Mouse (Mus musculus) skeletal muscle tissue, postnatal 0 days (tissue): ENCODE data around the gene Dhtkd1. TPM values are rescaled to one million over a fixed set of nuclear protein-coding genes. Genes with fewer than 3 reads are reported as not detected.

Experiments used
- polyA plus RNA-seq: library from polyadenylated mRNA; unstranded; fragments of >200 nt; fragmentation: Nextera tagmentation; extraction: Ambion mirVana; gene quantifications from 2 replicates; pipeline ENCODE4 v1.2.1, GENCODE M21; 2015

The Dhtkd1 gene
- 0.90 TPM in 2 replicates for polyA plus RNA-seq

DNA sequence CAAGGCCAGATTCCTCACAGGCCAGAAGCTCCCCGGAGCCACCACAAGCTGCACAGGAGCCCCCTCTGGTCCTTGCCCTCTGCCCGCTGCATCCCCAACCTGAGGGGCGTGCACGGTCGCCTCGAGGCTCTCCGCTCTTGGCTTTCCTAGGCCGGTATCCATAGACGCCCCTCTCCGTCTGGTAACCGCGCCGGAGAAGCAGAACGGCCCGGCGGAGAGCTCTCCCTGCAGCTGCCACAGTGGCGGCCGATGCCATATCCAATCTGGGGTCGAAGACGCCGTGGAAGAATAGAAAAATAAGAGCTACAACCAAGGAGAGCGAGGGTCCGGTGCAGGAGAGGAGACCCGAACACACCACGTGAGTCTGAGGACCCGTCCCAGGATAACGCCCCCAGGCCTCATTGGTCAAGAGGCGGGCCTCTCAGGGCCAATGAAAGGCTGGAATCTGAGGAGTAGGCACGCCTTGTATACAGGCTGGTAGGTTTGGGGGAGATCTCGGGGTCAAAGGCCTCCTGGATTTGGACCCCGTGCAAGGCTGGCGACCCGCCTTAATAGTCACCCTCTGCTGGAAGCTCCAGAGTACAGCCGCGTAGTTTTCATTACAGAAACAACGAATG is at the start of gene Dhtkd1:
Gene Dhtkd1, minus strand, starts transcription at position 377 of the 617 bp plus-strand sequence.

DNA sequence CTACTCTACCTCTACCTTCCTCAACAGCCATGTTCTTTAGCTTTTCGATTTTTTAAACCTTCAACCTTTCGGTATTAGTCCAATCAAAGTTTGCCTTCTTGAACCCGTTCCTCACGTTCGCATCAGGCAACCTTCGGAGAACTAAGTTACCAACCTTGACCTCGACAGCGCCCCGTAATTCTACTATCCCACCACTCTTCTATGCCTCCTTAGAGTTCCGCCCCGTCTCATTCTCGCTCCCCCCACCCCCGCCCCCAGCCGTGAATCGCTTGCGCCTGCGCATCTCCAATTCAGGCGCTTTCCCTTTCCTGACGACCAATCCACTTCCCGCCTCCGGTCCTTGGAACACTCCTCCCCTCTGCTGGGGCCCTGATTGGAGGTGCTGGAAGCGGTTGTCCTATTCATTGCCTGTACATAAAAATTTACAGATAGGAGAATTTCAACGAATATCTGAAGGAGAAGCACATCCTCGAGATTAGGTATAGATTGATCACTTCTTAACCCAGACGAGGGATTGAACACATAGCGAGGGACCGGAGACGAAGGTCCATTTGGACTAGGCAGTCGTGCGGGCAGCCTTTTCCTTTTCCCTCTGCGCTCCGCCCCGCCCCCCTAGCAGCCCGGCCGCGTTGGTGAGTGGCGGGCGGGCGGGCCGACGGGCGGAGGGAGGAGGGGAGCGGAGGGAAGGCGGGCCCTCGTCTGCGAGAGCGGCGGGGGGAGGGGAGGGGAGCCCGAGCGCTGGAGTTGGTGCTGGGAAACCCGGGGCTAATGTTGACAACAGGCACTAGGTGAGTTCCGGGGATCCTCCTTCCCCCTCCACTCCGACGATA is 8.4 kb upstream of the Dhtkd1 start, which contains the start of gene Upf2:
Gene Upf2, plus strand, starts transcription at position 704 of the 830 bp plus-strand sequence.

DNA sequence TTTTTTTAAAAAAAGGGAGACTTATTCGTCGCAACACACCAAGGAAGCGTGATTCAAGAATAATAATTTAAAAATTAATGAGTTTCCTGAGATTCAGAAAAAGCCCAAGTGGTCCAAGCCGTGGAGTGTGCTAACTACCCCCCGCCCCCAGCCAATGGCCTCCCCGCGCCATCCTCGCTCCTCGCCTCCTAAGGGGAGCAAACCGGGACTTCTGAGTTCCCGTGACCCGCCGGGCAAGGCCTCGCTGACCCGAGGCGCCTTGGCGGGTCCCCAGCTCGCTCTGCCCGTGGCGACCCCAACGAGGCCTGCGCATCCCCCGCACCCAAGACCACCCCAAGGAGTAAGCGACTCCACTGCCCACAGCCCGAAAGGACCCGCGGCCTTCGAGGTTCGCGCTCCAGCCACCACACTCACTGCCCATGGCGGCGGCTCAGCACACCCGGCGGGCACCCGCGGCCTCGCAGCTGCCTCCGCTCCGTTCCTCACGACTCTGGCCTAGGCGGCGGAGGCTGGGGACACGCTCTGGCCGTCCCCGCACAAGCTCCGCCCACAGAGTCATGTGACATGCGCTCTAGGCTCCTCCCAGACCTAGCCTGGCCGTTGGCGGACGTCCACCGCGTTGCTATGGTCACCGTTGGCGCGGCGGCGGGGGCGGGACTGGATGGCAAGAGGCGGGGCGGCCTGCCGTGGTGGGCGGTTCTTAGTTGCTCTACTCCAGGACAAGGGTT is 47.6 kb downstream of the Dhtkd1 start, which contains the start of gene Sec61a2:
Gene Sec61a2, minus strand, starts transcription at position 590 of the 728 bp plus-strand sequence.

DNA sequence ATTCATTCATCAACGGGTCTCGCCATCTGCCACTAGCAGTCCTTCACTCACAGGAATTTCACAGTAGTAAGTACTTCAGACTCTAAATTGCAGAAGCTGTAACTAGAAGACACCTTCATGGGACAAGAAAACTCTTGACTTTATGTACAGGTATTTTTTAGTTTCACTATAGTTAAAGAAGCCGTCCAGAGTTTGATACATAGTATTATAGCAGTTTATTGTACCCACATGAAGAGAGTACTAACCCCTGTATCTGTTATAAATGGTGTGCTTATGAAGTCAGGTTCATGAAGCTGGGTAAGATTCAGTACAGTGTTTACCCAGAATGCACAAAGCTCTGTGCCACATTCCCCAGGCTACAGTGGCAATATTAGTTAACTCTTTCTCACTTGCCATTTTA is 79.8 kb downstream of the Dhtkd1 start, which contains the start of gene Gm13199:
Gene Gm13199, minus strand, starts transcription at position 101 of the 400 bp plus-strand sequence.

Other genes with a start within 250 kb of the Dhtkd1 start
- gene Camk1d, start 228.3 kb downstream of the Dhtkd1 start, polyA plus RNA-seq = 1.4 and 2.1 TPM in 2 replicates
- 16.7 and 19.1 TPM in 2 replicates for gene Nudt5, start 97.8 kb downstream of the Dhtkd1 start, polyA plus RNA-seq
- gene Cdc123, start 97.6 kb downstream of the Dhtkd1 start, polyA plus RNA-seq = 125 and 145 TPM in 2 replicates
- gene Gm13199, start 79.9 kb downstream of the Dhtkd1 start, polyA plus RNA-seq = 0.26 and 0.27 TPM in 2 replicates
- gene Sec61a2, start 47.4 kb downstream of the Dhtkd1 start, polyA plus RNA-seq = 43.5 and 44.9 TPM in 2 replicates
- 3.7 and 4.3 TPM in 2 replicates for gene Upf2, start 8.7 kb upstream of the Dhtkd1 start, polyA plus RNA-seq
- 4.7 and 5.3 TPM in 2 replicates for gene Proser2, start 187.4 kb upstream of the Dhtkd1 start, polyA plus RNA-seq